Mouse (Mus musculus): ENCODE measurements around the gene Hoxd8.

The Hoxd8 gene

GRCm38 (mm10) chr2:74686988-74687697 is 17.3 kb upstream of the Hoxd8 start:
- no peak for DNase-seq

- DNase-seq: no peak
Measured at GRCm38 (mm10) chr2:74687698-74688555, 16.5 kb upstream of the Hoxd8 start.

GRCm38 (mm10) chr2:74688795-74689573 is 15.4 kb upstream of the Hoxd8 start:
- DNase-seq: no peak

GRCm38 (mm10) chr2:74689574-74690337 is 14.7 kb upstream of the Hoxd8 start:
- no peak for DNase-seq

- no peak for DNase-seq
Measured at GRCm38 (mm10) chr2:74690338-74690716, 14.1 kb upstream of the Hoxd8 start.

- DNase-seq: no peak
Measured at GRCm38 (mm10) chr2:74691022-74691951, 13.1 kb upstream of the Hoxd8 start, which contains the start of gene Hoxd10. Gene Hoxd10 (plus strand): TSS chr2:74691924.

GRCm38 (mm10) chr2:74691995-74692807 is 12.2 kb upstream of the Hoxd8 start:
- no peak for DNase-seq

GRCm38 (mm10) chr2:74692808-74693431 is 11.5 kb upstream of the Hoxd8 start:
- DNase-seq: no peak

- DNase-seq: no peak
Measured at GRCm38 (mm10) chr2:74693432-74693827, 11.0 kb upstream of the Hoxd8 start.

GRCm38 (mm10) chr2:74694066-74694465 is 10.3 kb upstream of the Hoxd8 start:
- DNase-seq: no peak

GRCm38 (mm10) chr2:74695383-74695782 is 9.0 kb upstream of the Hoxd8 start:
- no peak for DNase-seq

- DNase-seq: no peak
Measured at GRCm38 (mm10) chr2:74695813-74696430, 8.5 kb upstream of the Hoxd8 start.

- no peak for DNase-seq
Measured at GRCm38 (mm10) chr2:74696442-74697335, 7.7 kb upstream of the Hoxd8 start.

GRCm38 (mm10) chr2:74697567-74698121 is 6.8 kb upstream of the Hoxd8 start, which contains the start of gene Hoxd9:
Gene Hoxd9 (plus strand): TSS chr2:74697727.
- DNase-seq: no peak

GRCm38 (mm10) chr2:74698201-74699052 is 6.0 kb upstream of the Hoxd8 start:
- no peak for DNase-seq

GRCm38 (mm10) chr2:74699053-74699430 is 5.4 kb upstream of the Hoxd8 start:
- DNase-seq: no peak

Data from right cerebral cortex, postnatal 4 days (tissue).